Mouse (Mus musculus): ENCODE results near the gene Fam227b. TPM values are rescaled to one million over a fixed set of nuclear protein-coding genes. Genes with fewer than 3 reads are reported as not detected.

The Fam227b gene
- total and polyA plus RNA-seq, 2 experiments, result not detected

DNA sequence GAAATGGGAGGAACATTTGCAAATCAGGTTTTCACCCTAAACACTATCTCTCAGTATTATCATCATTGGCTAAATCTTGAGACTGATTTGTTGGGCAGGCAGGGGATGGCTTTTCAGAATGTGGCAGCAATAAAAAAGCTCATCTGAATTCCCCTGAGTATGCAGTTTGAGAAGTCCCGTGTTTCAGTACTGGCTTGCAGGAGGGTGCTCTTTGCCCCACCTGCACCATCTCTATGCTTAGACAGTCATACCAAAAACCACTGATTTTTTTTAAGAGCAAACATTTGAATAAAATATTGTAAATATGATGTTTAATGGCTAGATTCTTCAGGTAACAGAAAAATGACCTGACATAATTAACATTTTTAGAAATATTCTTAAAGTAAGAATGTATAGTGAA lies 82.1 kb downstream of the Fam227b start:
- Histone ChIP-seq H3K4me1 (ENCODE audit: control insufficient read depth, insufficient read depth, low read length) (no peaks in the 10 kb centered on the region), H3K27me3 (ENCODE audit: control insufficient read depth, insufficient read depth, low read length) (no peaks in the 10 kb centered on the region), H3K79me2 (ENCODE audit: control insufficient read depth, insufficient read depth, low read length) (no peaks in the 10 kb centered on the region), H3K27ac (replicated peaks; ENCODE audit: insufficient read depth, low read depth, low read length) (no peak overlapping the region), H3K9ac (ENCODE audit: low read depth, low read length) (no peak overlapping the region), H3K36me3 (ENCODE audit: control insufficient read depth, insufficient read depth, low read length) (no peaks in the 10 kb centered on the region), H3K4me3 (ENCODE audit: insufficient read depth, low read depth, low read length) (no peak overlapping the region)
- no peak for DNase-seq (ENCODE audit: extremely low read depth, low read depth, low spot score)
- 76% methylated on average over 1 of the region's 1 CpGs for WGBS
- TF ChIP-seq CTCF (IDR thresholded peaks at IDR 0.05; ENCODE audit: low read depth, low read length) (no peak), POLR2A (IDR thresholded peaks at IDR 0.05; ENCODE audit: extremely low read depth, insufficient read depth, low read length) (no peak)

DNA sequence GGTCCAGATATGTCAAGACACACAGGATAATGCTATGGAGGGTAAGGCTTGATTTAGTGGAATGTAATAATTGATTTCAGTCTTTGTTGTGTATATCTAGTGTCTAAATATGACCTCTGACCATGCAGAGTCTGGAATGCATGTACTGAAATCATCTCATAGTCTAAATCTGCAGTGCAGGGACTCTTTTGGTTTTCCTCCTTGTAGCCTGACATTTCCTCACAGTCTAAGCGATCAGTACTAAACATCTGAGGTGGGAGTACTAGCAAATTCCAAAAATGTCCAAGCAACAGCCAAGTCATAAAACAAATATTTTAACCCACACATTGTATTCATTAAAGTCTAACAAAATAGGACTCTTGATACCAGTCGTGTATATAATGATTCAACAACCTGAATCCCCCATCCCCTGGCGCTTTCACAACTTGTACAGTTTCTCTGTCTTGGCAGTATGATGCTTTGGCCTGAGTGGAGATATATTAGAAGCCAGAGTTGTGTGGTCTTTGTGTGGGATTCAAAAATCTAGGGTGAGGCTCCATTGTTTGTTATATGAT lies 86.4 kb downstream of the Fam227b start:
- Histone ChIP-seq H3K79me2 (ENCODE audit: control insufficient read depth, insufficient read depth, low read length) (no peaks in the 10 kb centered on the region), H3K4me1 (ENCODE audit: control insufficient read depth, insufficient read depth, low read length) (no peaks in the 10 kb centered on the region), H3K4me3 (ENCODE audit: insufficient read depth, low read depth, low read length) (no peak overlapping the region), H3K9ac (ENCODE audit: low read depth, low read length) (no peak overlapping the region), H3K27ac (replicated peaks; ENCODE audit: insufficient read depth, low read depth, low read length) (no peak overlapping the region), H3K36me3 (ENCODE audit: control insufficient read depth, insufficient read depth, low read length) (no peaks in the 10 kb centered on the region), H3K27me3 (ENCODE audit: control insufficient read depth, insufficient read depth, low read length) (no peaks in the 10 kb centered on the region)
- 88% methylated on average over 3 of the region's 3 CpGs for WGBS
- no peak for TF ChIP-seq CTCF (IDR thresholded peaks at IDR 0.05; ENCODE audit: low read depth, low read length)
- no peak for TF ChIP-seq POLR2A (IDR thresholded peaks at IDR 0.05; ENCODE audit: extremely low read depth, insufficient read depth, low read length)
- no peak for DNase-seq (ENCODE audit: extremely low read depth, low read depth, low spot score)

DNA sequence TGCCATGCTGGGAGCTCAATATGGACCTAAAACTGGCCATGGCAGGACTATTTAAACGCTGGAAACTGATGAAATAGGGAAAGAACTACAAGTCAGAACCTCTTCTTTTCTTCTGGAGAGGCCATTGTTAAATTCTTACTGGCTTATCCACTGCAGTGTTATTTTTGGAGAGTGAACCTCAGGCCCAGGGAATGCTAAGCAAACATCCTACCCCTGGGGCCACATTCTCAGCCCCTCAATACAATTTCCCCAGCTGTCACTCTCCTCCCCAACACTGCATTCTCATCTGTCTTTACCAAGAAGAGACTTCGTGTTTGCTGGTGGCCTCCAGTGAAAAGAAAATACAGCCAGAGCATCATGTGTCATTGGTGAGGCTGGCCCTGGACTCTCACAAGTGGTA lies 87.0 kb downstream of the Fam227b start:
- Histone ChIP-seq H3K36me3 (ENCODE audit: control insufficient read depth, insufficient read depth, low read length) (no peaks in the 10 kb centered on the region), H3K27ac (replicated peaks; ENCODE audit: insufficient read depth, low read depth, low read length) (no peak overlapping the region), H3K4me3 (ENCODE audit: insufficient read depth, low read depth, low read length) (no peak overlapping the region), H3K9ac (ENCODE audit: low read depth, low read length) (no peak overlapping the region), H3K27me3 (ENCODE audit: control insufficient read depth, insufficient read depth, low read length) (no peaks in the 10 kb centered on the region), H3K4me1 (ENCODE audit: control insufficient read depth, insufficient read depth, low read length) (no peaks in the 10 kb centered on the region), H3K79me2 (ENCODE audit: control insufficient read depth, insufficient read depth, low read length) (no peaks in the 10 kb centered on the region)
- WGBS, result 39% methylated on average over 2 of the region's 2 CpGs
- TF ChIP-seq CTCF (IDR thresholded peaks at IDR 0.05; ENCODE audit: low read depth, low read length) (no peak), POLR2A (IDR thresholded peaks at IDR 0.05; ENCODE audit: extremely low read depth, insufficient read depth, low read length) (no peak)
- DNase-seq (ENCODE audit: extremely low read depth, low read depth, low spot score), result no peak

DNA sequence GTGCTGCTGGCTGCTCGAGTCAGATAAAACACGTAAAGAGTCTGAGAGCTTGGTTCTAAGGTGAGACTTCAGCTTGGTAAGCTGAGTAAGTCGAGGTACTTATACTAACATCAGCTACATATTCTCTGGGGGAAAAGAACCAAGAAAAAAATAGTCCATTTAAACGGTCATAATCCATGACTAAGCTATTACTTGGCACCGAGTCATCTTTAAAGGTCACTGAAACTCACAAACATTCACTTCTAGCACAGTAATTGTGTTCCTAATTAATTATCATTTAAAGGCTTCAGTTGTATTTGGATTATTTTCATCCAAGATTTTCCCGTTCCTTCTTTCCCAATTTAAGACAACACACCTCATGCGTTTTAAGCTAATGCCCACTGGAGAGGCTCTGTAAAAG lies 88.9 kb downstream of the Fam227b start:
- WGBS, result 79% methylated on average over 7 of the region's 7 CpGs
- peak; percentile 4 for DNase-seq (ENCODE audit: extremely low read depth, low read depth, low spot score)
- Histone ChIP-seq H3K9ac (ENCODE audit: low read depth, low read length) (no peak overlapping the region), H3K36me3 (ENCODE audit: control insufficient read depth, insufficient read depth, low read length) (no peaks in the 10 kb centered on the region), H3K27ac (replicated peaks; ENCODE audit: insufficient read depth, low read depth, low read length) (no peak overlapping the region), H3K4me1 (ENCODE audit: control insufficient read depth, insufficient read depth, low read length) (no peaks in the 10 kb centered on the region), H3K27me3 (ENCODE audit: control insufficient read depth, insufficient read depth, low read length) (no peaks in the 10 kb centered on the region), H3K79me2 (ENCODE audit: control insufficient read depth, insufficient read depth, low read length) (no peaks in the 10 kb centered on the region), H3K4me3 (ENCODE audit: insufficient read depth, low read depth, low read length) (no peak overlapping the region)
- TF ChIP-seq CTCF (IDR thresholded peaks at IDR 0.05; ENCODE audit: low read depth, low read length) (no peak), POLR2A (IDR thresholded peaks at IDR 0.05; ENCODE audit: extremely low read depth, insufficient read depth, low read length) (no peak)

DNA sequence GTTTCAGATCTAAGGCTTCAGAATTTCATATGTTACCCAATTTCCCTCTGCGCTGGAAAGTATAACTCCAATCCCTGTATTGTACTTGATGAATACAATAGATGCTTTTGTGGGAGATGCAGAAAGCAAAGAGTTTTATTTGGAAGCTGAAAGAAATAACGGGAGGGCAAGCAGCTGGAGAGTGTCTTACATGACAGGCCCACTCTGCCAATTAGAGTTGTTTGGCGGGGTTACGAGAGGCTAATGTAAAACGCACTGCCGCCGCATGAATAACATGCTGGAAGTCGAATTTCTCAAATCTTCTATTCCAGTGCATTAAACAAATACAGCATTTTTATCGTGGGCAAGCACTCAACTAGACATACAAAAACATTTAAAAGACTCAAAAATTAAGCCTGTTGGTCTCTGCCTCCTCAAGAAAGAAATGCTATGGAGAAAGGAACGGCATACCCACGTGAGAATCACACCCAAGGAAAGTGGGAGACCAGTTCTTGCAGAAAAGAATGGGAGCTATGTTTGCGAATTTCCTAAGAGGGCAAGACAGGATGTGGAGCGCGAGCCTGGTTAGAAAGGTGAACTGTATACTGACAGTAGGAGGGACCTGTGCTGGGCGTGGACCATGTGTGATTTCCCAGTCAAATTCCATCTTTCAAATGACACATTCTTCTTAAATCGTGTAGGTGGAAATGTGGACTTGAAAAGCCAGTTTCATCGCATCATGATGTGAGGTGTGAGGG lies 90.6 kb downstream of the Fam227b start:
- no peak overlapping the region for H3K9ac ChIP-seq (ENCODE audit: low read depth, low read length)
- peak; percentile 2 for DNase-seq (ENCODE audit: extremely low read depth, low read depth, low spot score)
- no peaks in the 10 kb centered on the region for H3K27me3 ChIP-seq (ENCODE audit: control insufficient read depth, insufficient read depth, low read length)
- no peaks in the 10 kb centered on the region for H3K79me2 ChIP-seq (ENCODE audit: control insufficient read depth, insufficient read depth, low read length)
- no peak overlapping the region for H3K4me3 ChIP-seq (ENCODE audit: insufficient read depth, low read depth, low read length)
- TF ChIP-seq POLR2A (IDR thresholded peaks at IDR 0.05; ENCODE audit: extremely low read depth, insufficient read depth, low read length) (no peak), CTCF (IDR thresholded peaks at IDR 0.05; ENCODE audit: low read depth, low read length) (no peak)
- H3K4me1 ChIP-seq (ENCODE audit: control insufficient read depth, insufficient read depth, low read length), result no peaks in the 10 kb centered on the region
- no peaks in the 10 kb centered on the region for H3K36me3 ChIP-seq (ENCODE audit: control insufficient read depth, insufficient read depth, low read length)
- 83% methylated on average over 17 of the region's 17 CpGs for WGBS
- H3K27ac ChIP-seq (replicated peaks; ENCODE audit: insufficient read depth, low read depth, low read length), result no peak overlapping the region

DNA sequence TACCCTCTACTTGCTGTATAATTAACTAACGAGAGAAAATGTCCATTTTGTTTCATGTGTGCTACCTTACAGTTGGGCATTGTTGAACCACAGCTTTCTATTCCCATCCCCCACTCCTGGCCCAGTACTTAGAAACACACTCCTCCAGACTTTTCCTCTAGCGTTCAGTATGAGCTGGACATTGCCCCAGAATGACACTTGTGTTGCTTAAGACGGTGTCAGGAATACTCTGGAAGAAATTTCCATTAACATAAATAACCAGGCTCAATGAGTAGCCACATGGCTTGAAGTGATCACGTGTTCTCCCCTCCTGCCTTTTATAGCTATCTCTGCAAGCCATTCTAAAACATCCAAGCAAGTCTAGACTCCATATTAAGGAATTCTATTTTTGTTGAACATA lies 91.2 kb downstream of the Fam227b start:
- no peaks in the 10 kb centered on the region for H3K36me3 ChIP-seq (ENCODE audit: control insufficient read depth, insufficient read depth, low read length)
- H3K27me3 ChIP-seq (ENCODE audit: control insufficient read depth, insufficient read depth, low read length), result no peaks in the 10 kb centered on the region
- H3K9ac ChIP-seq (ENCODE audit: low read depth, low read length), result no peak overlapping the region
- H3K4me1 ChIP-seq (ENCODE audit: control insufficient read depth, insufficient read depth, low read length), result no peaks in the 10 kb centered on the region
- 80% methylated on average over 4 of the region's 4 CpGs for WGBS
- TF ChIP-seq POLR2A (IDR thresholded peaks at IDR 0.05; ENCODE audit: extremely low read depth, insufficient read depth, low read length), result no peak
- TF ChIP-seq CTCF (IDR thresholded peaks at IDR 0.05; ENCODE audit: low read depth, low read length), result no peak
- no peaks in the 10 kb centered on the region for H3K79me2 ChIP-seq (ENCODE audit: control insufficient read depth, insufficient read depth, low read length)
- peak; percentile 22 for DNase-seq (ENCODE audit: extremely low read depth, low read depth, low spot score)
- H3K4me3 ChIP-seq (ENCODE audit: insufficient read depth, low read depth, low read length), result no peak overlapping the region
- H3K27ac ChIP-seq (replicated peaks; ENCODE audit: insufficient read depth, low read depth, low read length), result no peak overlapping the region
